Mouse (Mus musculus) embryo, embryonic 10 days (tissue): ENCODE measurements around the gene Tmem117.

Experiments used
- DNase-seq: peaks from one replicate; pipeline ENCODE4 v3.0.0-alpha.2; 2015; ENCODE audit warnings: low spot score

Gene Tmem117

DNA sequence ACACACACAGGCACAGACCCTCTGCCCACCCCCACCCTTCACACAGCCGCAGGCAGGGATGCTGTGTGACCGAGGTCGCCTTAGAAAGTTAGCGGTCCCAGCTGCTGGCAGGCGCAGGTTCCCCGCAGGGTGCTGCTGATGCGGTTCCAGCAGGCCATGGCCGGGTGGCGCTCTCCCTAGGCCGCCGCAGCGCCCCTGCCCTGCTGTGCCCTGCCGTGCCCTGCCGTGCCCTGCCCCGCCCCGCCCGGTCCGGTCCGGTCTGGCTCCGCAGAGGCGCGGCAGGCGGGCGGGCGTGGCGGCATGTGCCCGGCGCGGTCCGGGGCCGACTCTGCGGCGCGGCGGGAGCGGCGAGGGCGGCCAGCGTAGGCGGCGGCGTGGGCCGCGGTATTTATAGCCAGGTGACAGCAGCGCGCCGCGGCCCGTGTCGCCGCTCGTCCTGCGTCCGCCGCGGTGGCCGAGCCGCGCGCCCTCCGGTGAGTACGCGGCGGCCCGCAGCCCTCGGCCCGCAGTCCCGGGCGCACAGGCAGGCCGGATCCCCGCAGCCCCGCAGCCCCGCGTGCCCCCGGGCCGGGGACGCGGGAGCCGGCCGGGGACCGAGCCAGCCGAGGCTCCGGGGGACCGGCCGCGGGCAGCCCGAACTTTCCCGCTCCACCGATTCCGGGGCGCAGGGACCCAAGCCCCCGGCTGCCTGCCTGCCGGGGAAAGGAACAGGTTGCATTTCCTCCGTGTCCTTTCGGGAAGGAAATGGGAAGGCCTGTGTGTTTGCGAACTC lies at the start of gene Tmem117:
Gene Tmem117, plus strand, starts transcription at position 403 of the 772 bp plus-strand sequence.
- DNase-seq = peak; percentile 50

GRCm38 (mm10) chr15:94582000-94582593 lies 46.9 kb upstream of the Tmem117 start:
- no peak for DNase-seq

DNA sequence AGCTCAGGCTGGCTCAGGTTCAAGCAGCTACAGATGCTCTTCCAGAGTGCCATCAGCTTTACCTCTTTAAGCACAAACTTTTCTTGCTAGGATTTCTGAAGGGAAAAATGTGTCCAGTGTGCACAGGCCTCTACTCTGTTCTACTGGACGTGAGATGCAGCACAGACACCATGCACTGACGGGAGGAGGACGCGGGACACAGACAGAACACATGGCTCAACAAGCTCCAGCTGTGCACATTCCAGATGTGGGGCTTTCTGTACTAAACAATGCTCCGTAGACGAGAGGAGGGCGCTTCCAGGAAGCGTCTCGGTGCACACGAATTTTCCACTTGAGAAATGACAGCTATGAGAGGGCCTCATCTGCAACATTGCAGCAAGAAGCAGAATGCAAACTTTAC lies 45.9 kb upstream of the Tmem117 start:
- DNase-seq = no peak

DNA sequence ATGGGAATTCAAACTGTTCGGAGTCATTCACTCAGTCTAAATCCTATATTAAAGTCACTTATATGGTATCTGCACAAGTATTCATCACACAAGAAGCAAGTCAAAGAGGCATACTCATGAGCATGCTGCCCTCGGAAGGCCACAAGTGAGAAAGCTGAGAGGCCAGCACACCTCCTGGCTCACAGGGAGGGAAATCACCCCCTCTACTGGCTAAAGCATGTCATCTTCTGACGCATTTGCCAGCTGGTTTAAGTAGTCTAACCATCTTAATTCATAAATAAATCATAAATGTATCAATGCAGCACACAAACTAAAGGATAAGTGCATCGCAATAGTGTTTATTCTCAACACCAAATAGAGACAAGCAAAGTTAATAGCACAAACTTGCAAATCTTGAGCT lies 44.3 kb upstream of the Tmem117 start:
- no peak for DNase-seq

DNA sequence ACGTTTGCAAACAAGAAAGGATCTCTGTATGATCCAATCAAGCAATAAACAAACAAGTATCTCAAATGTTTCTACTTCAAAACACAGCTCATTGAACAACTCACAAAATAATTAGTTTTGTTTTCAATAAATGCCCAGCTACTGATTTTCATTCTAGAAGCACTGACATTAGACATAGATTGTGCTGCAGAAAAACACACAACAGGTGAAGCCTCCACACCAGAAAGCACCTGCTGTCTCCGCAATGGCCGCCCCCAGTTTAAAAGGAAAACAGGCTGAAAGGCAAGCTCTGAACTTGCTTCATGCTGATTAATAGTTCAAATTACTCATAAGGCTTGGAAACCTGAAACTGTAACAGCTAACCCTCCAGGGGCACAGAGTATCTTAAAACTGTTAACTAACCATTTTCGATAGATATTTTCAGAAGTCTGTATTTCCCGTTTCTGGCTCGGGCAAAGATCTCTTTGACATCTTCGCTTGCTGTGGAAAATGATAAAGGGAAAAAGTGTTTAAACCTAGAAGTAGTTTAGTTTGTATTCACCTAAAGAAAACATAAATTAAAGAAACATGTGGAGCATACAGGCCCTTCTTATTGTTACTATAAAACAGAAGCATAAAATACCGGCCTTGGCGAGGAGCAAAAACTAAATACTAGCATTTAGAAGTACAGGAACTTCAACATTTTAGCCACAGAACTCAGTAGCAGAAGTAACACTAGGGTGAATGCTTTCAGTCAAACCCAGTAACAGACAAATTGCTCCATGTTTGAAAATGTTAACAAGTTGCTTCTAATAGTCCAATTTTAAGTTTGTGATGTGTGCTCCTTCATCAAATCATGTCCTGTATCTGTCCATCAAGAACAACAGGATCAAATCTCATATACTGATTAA lies 41.0 kb upstream of the Tmem117 start:
- no peak for DNase-seq

DNA sequence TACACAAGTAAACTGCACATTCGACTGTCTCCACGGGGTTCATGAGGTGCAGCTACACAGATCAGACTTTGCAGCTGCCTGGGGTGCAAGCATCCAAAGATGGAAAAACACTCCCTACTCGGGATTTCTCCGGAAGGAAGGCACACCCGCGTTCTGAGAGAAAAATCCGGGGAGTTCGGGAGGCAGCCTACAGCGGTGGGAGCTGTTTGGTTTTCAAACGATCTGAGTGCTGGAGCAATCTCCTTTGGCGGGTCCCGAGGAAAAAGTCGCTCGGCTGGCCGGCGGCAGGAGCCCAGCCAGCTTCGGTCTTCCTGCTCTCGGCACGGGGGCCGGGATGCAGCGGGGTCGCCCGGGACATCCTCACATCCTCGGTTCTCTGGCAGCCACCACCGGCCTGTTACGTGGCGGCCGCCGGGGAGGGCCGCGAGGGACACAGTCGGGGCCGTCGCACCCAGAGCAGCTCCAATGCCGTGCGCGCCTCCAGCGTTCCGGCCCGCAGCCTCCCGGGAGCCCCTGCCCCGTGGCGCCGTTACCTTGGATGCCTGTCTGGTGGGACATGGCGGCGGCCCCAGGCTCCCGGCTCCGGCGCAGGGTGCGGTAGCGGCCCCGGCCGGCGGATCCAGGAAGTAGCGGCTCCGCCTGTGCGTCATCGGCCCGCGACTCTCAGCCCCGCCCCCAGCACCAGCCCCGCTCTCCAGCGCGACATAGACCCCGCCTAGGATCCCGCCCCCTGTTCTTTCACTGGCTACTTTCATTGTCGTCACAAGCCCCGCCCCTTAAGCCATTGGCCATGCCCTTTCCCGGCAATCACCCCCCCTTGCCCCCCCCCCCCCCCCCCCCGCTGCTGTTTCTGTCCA lies 39.6 kb upstream of the Tmem117 start, which contains the start of gene Twf1:
Gene Twf1, minus strand, starts transcription at position 671 of the 857 bp plus-strand sequence.
- peak; percentile 97 for DNase-seq

- DNase-seq = no peak
These were observed 38.9 kb upstream of the Tmem117 start for GRCm38 (mm10) chr15:94590083-94590482.

DNA sequence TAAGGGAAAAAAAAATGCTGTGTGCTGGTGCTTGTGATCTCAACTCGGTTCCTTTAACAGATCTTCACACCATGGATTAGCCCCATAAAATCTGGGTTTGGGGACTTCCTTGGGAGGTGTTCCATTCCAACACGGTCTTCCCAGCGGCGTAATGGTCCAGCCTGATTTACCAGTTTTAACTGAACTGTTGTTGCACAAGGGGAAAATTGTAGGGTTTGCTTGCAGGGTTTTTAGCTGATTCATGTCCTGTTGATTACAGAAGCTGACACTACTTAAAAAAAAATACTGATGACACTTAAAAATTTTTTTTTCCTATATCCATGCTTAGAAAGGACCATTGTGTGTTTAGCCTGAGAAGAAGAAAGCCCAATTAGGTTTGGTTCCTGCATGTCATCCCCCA lies 37.7 kb upstream of the Tmem117 start:
- DNase-seq = no peak

DNA sequence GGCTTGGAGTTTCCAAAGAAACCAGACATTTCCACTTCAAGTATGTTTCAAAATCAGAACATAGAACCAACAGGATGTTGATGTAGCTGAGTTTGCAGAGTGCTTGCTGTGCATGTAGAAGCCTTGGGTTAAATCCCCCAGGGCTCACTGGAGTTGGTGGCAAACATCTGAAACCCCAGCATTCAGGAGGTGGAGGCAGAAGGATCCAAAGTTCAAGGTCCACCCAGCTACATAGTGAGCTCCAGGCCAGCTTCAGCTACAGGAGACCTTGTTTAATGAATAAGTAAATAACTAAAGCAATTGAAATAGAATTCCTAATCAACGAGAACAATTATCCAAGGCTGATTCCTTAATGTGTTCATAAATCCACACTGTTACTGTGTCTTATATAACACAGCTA lies 35.4 kb upstream of the Tmem117 start:
- no peak for DNase-seq

GRCm38 (mm10) chr15:94600145-94600707 lies 28.8 kb upstream of the Tmem117 start:
- DNase-seq = no peak

- peak; percentile 78 for DNase-seq
These were observed 27.7 kb upstream of the Tmem117 start for GRCm38 (mm10) chr15:94601339-94601738.

- no peak for DNase-seq
These were observed 26.6 kb upstream of the Tmem117 start for GRCm38 (mm10) chr15:94602441-94602840.

GRCm38 (mm10) chr15:94607768-94608167 lies 21.3 kb upstream of the Tmem117 start:
- no peak for DNase-seq

GRCm38 (mm10) chr15:94616036-94616435 lies 13.0 kb upstream of the Tmem117 start:
- no peak for DNase-seq

- no peak for DNase-seq
These were observed 8.1 kb upstream of the Tmem117 start for GRCm38 (mm10) chr15:94620909-94621308.

DNA sequence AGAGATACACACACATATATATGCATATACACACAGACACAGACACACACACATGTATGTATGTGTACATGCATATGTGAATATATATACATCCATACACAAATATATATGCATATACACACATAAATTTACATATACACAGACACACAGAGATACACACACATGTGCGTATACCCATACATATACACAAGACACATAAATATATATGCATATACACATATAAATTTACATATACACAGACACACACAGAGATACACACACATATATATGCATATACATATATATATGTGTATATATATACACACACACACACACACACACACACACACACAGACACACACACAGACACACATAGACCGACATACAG lies 586 bp upstream of the Tmem117 start:
- DNase-seq = no peak

DNA sequence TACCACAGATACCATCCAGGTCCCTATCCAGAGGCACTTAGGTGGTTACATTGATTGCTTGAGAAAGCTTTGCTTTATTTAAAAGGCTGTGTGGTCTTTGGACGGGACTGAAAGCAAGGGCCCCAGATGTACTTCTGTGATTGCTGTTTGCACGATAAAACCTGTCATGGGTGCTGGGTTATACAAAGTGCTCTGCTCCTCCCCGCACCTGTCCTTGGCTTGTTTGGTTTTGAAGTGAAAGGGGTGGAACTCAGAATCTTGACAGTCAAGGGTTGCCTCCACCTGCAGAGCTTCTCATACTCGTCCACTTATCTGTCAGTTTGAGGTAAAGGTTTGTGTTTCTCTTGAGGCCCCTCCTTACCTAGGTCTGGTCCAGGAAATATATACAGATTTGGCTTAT lies 1.5 kb downstream of the Tmem117 start:
- no peak for DNase-seq

DNA sequence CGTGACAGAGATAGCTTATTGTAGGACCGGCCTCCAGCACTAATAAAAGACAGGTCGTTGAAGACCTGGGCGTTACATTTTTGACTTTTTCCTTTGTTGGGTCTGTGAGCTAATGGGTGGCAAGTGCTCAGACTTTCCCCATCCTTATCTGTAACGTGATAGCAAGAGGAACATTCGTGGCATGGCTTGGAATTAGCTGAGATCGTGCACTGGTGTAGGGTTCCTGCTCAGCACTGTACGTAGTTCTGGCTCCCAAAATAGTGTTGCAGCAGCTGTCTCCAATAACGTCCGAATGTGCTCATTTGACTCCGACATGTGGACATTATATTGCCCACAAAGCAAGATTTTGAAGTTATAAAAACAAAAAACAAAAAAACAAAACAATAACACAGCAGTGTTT lies 5.5 kb downstream of the Tmem117 start:
- DNase-seq = no peak

GRCm38 (mm10) chr15:94638207-94638606 lies 9.2 kb downstream of the Tmem117 start:
- no peak for DNase-seq

DNA sequence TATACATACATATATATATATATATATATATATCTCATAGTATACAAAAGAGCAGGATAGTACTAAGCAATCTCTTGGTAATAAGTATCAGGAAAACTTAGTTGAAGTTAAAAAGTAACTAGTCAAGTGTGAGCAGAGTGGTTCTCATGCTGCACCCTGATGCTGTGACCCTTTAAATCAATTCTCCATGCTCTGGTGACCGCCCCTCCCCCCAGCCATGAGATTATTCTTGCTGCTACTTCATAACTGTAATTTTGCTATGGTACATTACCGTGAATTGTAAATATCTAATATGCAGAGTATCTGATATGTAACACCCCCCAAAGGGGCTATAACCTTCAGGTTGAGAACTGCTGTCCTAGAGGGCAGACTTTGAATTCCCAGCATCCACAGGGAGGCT lies 10.1 kb downstream of the Tmem117 start:
- DNase-seq = no peak

- DNase-seq = no peak
These were observed 17.0 kb downstream of the Tmem117 start for GRCm38 (mm10) chr15:94646012-94646411.
